Mouse (Mus musculus) liver, embryonic 13.5 days (tissue): ENCODE measurements around the gene Samd4b. TPM values are rescaled to one million over a fixed set of nuclear protein-coding genes. Genes with fewer than 3 reads are reported as not detected.

Source experiments
- ATAC-seq: fragments of 200-750 bp; cut with Nextera tagmentation; 2 replicates; pipeline ENCODE4 v1.8.0; 2017; ENCODE audit warnings: low read depth, mild to moderate bottlenecking, moderate number of reproducible peaks, moderate library complexity
- DNase-seq: peaks from one replicate; pipeline ENCODE4 v3.0.0; 2022
- H3K27ac ChIP-seq: fragments of 300-500 bp; sonication (generic); 2 replicates; pipeline ENCODE4 v1.5.1; 2015; ENCODE audit warnings: moderate library complexity, mild to moderate bottlenecking, inconsistent platforms
- H3K27me3 ChIP-seq: fragments of 300-500 bp; sonication (generic); 2 replicates; pipeline ENCODE4 v1.6.1; 2015; ENCODE audit warnings: mild to moderate bottlenecking, inconsistent platforms
- H3K36me3 ChIP-seq: fragments of 300-500 bp; sonication (generic); 2 replicates; pipeline ENCODE4 v1.6.1; 2015; ENCODE audit warnings: mild to moderate bottlenecking, inconsistent platforms
- H3K4me1 ChIP-seq: fragments of 300-500 bp; sonication (generic); replicated peaks from 2 replicates; pipeline ENCODE4 v1.6.1; 2015; ENCODE audit warnings: inconsistent platforms
- H3K4me2 ChIP-seq: fragments of 300-500 bp; sonication (generic); 2 replicates; pipeline ENCODE4 v1.6.1; 2015; ENCODE audit warnings: inconsistent platforms, mild to moderate bottlenecking, moderate library complexity
- H3K4me3 ChIP-seq: fragments of 300-500 bp; sonication (generic); replicated peaks from 2 replicates; pipeline ENCODE4 v1.5.1; 2015; ENCODE audit warnings: mild to moderate bottlenecking, inconsistent platforms
- H3K9ac ChIP-seq: fragments of 300-500 bp; sonication (generic); 2 replicates; pipeline ENCODE4 v1.6.1; 2015; ENCODE audit warnings: mild to moderate bottlenecking, inconsistent platforms
- H3K9me3 ChIP-seq: fragments of 300-500 bp; sonication (generic); replicated peaks from 2 replicates; pipeline ENCODE4 v1.6.1; 2016; ENCODE audit warnings: inconsistent platforms
- WGBS: fragments of 180-500 bp; shearing (Covaris S2); methylation state at CpG from one replicate; pipeline ENCODE4 v1.1.7; 2015; ENCODE audit not compliant: insufficient replicate concordance; 5-methylcytosine and 5-hydroxymethylcytosine counted together
- polyA plus RNA-seq: library from polyadenylated mRNA; unstranded; fragments of >200 nt; fragmentation: Nextera tagmentation; extraction: Ambion mirVana; gene quantifications from 2 replicates; pipeline ENCODE4 v1.2.1, GENCODE M21; 2015

The Samd4b gene
- polyA plus RNA-seq, 1 experiment from 2014 or later = 4.1 TPM

GRCm38 (mm10) chr7:28382347-28382951, 215.5 kb downstream of the Samd4b start:
- peak overlapping the region; percentile 92 for H3K4me2 ChIP-seq
- peak overlapping the region; percentile 61 for H3K4me3 ChIP-seq
- H3K27ac ChIP-seq = peak overlapping the region; percentile 89
- DNase-seq = peak; percentile 17
- H3K9ac ChIP-seq = peak overlapping the region; percentile 81
- no peaks in the 10 kb centered on the region for H3K9me3 ChIP-seq
- H3K4me1 ChIP-seq = peaks cover 87% of the 10 kb centered on the region
- no peaks in the 10 kb centered on the region for H3K27me3 ChIP-seq
- peaks cover 21% of the 10 kb centered on the region for H3K36me3 ChIP-seq
- ATAC-seq = peak; percentile 1; the same call in 1 of the 2 replicates
- 6% methylated on average over 10 of the region's 12 CpGs for WGBS

- Histone ChIP-seq H3K27ac (peak overlapping the region; percentile 89), H3K9me3 (no peaks in the 10 kb centered on the region), H3K4me2 (peak overlapping the region; percentile 92), H3K4me3 (peak overlapping the region; percentile 61), H3K27me3 (no peaks in the 10 kb centered on the region), H3K36me3 (peaks cover 21% of the 10 kb centered on the region), H3K9ac (peak overlapping the region; percentile 81), H3K4me1 (peaks cover 92% of the 10 kb centered on the region)
- DNase-seq (peak; percentile 61), ATAC-seq (peak; percentile 23)
- WGBS = under 1% methylated on average over 18 of the region's 20 CpGs
Observed at GRCm38 (mm10) chr7:28381938-28382337, 216.0 kb downstream of the Samd4b start.

GRCm38 (mm10) chr7:28381017-28381790, 216.7 kb downstream of the Samd4b start:
- no peaks in the 10 kb centered on the region for H3K9me3 ChIP-seq
- ATAC-seq (peak; percentile 39), DNase-seq (peak; percentile 69)
- WGBS = 2% methylated on average over 30 of the region's 30 CpGs
- peak overlapping the region; percentile 89 for H3K27ac ChIP-seq
- no peaks in the 10 kb centered on the region for H3K27me3 ChIP-seq
- H3K4me3 ChIP-seq = peak overlapping the region; percentile 61
- H3K4me2 ChIP-seq = peak overlapping the region; percentile 92
- peak overlapping the region; percentile 81 for H3K9ac ChIP-seq
- H3K4me1 ChIP-seq = peaks cover 96% of the 10 kb centered on the region
- H3K36me3 ChIP-seq = peaks cover 19% of the 10 kb centered on the region

- WGBS = 27% methylated on average over 17 of the region's 17 CpGs
Observed at GRCm38 (mm10) chr7:28380237-28381016, 217.5 kb downstream of the Samd4b start, which contains the start of gene Zfp36. Gene Zfp36, minus strand, starts transcription at chr7:28380253.

DNA sequence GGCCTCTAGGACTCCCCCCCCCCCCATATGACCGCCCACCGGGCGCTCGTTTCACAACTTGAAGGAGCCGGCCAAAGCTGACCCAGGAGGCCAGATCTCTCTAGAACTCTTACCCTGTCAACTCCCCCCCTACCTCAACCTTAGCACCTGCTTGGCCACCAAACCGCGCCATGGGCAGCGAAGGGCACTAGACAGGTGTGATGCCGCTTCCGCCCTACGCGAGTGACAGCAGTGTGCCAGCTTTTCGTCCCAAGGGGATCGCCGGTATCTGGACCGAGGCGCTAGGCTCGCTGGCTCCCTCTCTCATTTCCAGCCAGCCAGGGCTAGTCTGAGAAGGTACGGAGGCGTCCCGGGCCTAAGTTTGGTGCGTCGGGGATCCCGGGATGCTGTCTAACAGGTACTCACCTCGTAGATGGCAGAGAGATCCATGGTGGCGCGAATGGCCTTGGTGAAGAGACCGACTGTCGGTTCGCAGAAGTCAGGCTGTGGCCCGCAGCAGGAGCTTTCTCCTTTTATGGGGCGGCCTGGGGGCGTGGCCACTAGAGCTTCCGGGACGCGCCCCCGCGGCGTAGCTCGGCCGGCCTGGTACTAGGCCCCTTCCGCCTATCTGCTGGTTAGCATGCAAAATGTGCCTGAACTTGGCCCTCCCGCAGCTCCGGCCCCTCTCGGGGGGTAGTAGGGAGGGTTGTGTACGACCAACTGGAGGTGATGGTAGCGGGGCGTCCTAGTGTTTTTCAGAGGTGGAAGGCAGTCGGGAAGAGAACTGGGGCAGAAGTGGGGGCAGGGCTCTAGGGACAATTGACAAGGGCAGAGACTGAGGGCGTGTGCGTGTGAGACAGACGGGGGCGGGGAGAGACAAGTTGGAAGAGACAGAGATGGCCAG, 218.9 kb downstream of the Samd4b start:
- Histone ChIP-seq H3K27ac (peak overlapping the region; percentile 89), H3K4me1 (peaks cover 95% of the 10 kb centered on the region), H3K36me3 (peaks cover 10% of the 10 kb centered on the region), H3K9me3 (no peaks in the 10 kb centered on the region), H3K9ac (peak overlapping the region; percentile 81), H3K4me3 (peak overlapping the region; percentile 68), H3K27me3 (no peaks in the 10 kb centered on the region), H3K4me2 (peak overlapping the region; percentile 91)
- DNase-seq (peak; percentile 88), ATAC-seq (peak; percentile 67)
- WGBS = under 1% methylated on average over 53 of the region's 53 CpGs

More at GRCm38 (mm10) chr7:28380237-28381016, 217.5 kb downstream of the Samd4b start, which contains the start of gene Zfp36:
- peaks cover 13% of the 10 kb centered on the region for H3K36me3 ChIP-seq
- no peaks in the 10 kb centered on the region for H3K27me3 ChIP-seq
- no peaks in the 10 kb centered on the region for H3K9me3 ChIP-seq
- peak within 1 kb of the TSS; percentile 92 for H3K4me2 ChIP-seq
- peaks cover 95% of the 10 kb centered on the region for H3K4me1 ChIP-seq
- H3K4me3 ChIP-seq = peak within 1 kb of the TSS; percentile 68
- DNase-seq (no peak), ATAC-seq (no peak)
- H3K9ac ChIP-seq = peak within 1 kb of the TSS; percentile 81
- H3K27ac ChIP-seq = peak within 1 kb of the TSS; percentile 89

DNA sequence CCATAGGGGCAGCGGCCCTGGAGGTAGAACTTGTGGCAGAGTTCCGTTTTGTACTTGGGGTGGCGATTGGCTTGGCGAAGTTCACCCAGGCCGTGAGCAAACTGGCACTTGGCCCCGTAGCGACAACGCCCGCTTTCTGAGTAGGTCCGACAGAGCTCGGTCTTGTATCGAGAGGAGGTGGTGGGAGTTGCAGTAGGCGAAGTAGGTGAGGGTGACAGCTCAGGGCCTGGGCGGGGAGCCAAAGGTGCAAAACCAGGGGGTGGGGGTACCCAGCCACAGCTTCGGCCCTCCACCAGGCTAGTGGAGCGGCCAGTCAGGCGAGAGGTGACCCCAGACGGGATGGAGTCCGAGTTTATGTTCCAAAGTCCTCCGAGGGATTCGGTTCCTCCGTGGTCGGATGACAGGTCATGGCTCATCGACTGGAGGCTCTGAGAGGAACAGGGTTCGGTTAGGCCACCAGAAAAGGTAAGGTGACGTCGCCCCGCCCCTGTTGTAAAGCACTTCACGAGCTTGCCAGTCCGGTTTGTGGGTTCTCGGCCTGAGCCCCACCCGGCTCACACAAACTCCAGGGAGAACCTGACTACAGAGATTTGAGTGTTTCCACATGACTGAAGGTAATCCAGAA, 219.8 kb downstream of the Samd4b start:
- no peaks in the 10 kb centered on the region for H3K9me3 ChIP-seq
- peaks cover 95% of the 10 kb centered on the region for H3K4me1 ChIP-seq
- peak overlapping the region; percentile 68 for H3K4me3 ChIP-seq
- H3K27me3 ChIP-seq = no peaks in the 10 kb centered on the region
- H3K4me2 ChIP-seq = peak overlapping the region; percentile 91
- WGBS = 22% methylated on average over 32 of the region's 32 CpGs
- DNase-seq (peak; percentile 26), ATAC-seq (no peak)
- H3K36me3 ChIP-seq = peaks cover 10% of the 10 kb centered on the region
- peak overlapping the region; percentile 81 for H3K9ac ChIP-seq
- H3K27ac ChIP-seq = peak overlapping the region; percentile 89

DNA sequence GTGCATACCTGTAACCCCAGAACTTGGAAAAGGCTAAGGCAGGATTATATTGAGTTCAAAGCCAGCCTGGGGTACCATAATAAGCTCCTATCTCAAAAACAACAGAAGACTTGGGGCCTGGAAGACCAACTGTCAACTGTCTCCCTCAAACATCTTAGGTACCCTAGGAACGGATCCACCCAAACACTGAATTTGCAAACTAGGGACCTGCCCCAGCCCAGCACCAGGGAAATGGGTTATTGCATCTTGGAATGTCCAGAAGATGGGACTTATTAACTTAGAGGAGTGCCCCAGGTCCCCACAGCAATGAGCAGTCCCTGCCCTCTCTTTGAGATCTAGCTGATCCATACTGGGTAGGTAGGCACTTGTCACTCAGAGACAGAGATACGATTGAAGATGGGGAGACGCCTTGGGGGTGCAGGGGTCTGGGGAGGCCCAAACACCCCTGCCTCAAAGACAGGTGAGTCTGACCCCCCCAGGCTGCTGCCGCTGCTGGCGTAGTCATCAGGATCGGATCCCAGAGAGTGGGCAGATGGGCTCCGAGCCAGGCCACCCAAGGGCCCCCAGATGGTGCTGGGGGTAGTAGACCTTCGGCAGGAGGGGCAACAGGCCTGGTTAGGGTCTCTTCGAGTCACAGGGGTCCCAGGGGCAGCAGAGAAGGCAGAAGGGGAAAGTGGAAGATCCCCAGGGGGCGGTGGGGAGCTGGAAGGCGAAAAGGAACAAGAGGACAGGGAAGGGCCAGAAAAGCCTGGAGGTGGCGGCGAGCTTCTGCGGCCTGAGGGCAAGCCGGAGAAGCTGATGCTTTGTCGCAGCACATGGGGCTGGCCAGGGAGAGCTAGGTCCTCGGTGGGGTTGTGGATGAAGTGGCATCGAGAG, 220.5 kb downstream of the Samd4b start:
- Histone ChIP-seq H3K36me3 (peaks cover 10% of the 10 kb centered on the region), H3K4me3 (peak overlapping the region; percentile 68), H3K27ac (peak overlapping the region; percentile 89), H3K27me3 (no peaks in the 10 kb centered on the region), H3K9ac (peak overlapping the region; percentile 81), H3K9me3 (no peaks in the 10 kb centered on the region), H3K4me2 (peak overlapping the region; percentile 91), H3K4me1 (peaks cover 90% of the 10 kb centered on the region)
- no peak for ATAC-seq
- 51% methylated on average over 18 of the region's 18 CpGs for WGBS
- DNase-seq = no peak

DNA sequence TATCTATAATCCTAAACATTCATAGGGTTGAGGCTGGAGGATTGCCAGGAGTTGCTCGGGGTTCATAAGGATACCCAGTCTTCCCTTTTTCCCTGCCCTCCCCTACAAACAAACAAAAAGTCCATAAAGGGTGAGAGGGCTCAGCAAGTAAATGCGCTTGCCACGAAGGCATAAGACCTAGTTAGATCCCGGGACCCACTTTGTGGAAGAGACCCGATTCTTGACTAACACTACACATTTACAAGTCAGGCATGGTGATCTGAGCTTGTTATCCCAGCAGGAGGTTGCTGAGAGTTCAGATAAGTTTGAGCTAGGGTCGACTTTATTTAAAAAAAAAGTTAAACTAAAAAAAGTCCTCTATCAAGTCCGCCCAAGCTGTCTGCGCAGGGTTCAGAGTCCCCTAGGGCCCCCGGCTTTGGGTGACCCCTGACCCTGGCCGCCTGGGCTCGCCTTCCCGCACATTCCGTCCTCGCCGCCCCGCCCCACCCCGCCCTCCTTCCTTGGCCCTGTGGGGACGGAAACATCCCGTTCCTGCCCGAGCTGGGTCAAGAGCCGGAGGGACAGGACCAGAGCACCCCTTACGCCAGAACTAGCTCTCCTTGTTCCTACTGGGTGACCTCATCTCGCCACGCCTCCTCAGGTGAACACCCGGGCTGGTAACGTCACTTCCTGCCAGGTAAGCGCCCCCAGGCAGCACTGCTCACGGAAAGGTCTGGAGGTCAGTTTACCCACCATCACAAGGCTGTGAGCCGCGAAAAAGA, 221.8 kb downstream of the Samd4b start:
- Histone ChIP-seq H3K36me3 (peaks cover 10% of the 10 kb centered on the region), H3K27me3 (peaks cover 5% of the 10 kb centered on the region; the same call in 1 of the 2 replicates), H3K4me2 (peak overlapping the region; percentile 91), H3K9ac (peak overlapping the region; percentile 79), H3K9me3 (no peaks in the 10 kb centered on the region), H3K4me3 (peak overlapping the region; percentile 68), H3K4me1 (peaks cover 89% of the 10 kb centered on the region), H3K27ac (peak overlapping the region; percentile 91)
- DNase-seq (peak; percentile 38), ATAC-seq (no peak)
- 4% methylated on average over 30 of the region's 30 CpGs for WGBS
